Mouse (Mus musculus): ENCODE measurements at regions not wholly inside any gene's neighbourhood (a gene's known extent, or its start where the extent isn't known, plus 50 kb on each side); places are given as distances from the start of the nearest gene placed in this dataset.

DNA sequence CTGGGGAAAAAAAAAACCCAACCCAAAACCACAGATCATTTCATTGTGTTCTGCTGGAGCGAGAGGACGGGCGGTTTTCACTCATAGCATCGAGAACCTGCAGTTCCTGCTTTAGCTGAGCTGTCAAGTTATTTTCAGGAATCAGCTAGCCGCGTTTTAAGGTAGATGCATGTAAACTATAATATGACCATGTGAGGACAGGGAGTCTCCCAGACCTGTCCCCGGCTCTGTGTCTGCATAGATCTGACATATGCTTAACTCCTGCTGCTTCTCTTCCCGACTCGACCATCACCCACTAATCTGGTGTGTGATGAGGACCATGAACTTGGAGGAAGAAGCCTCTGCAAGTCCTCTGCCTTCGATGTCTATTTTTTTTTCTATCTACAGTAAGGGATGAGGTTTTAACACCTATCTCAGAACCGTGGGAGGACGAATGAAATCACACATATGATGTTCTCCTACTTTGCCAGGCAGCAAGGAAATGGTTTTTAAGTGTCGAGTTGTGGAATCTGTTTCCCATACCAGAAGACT lies 128.5 kb downstream of the Gm10260 start:
- no peaks in the 10 kb centered on the region for H3K4me1 ChIP-seq
- H3K9ac ChIP-seq, result no peak overlapping the region
- no peak overlapping the region for H3K27ac ChIP-seq
- no peak for ATAC-seq
- no peaks in the 10 kb centered on the region for H3K9me3 ChIP-seq (replicated peaks)
- no peaks in the 10 kb centered on the region for H3K27me3 ChIP-seq (replicated peaks)
- H3K4me2 ChIP-seq, result no peak overlapping the region
- 61% methylated on average over 13 of the region's 13 CpGs for WGBS (ENCODE audit: insufficient replicate concordance)
- H3K36me3 ChIP-seq, result no peaks in the 10 kb centered on the region
- H3K4me3 ChIP-seq, result no peak overlapping the region

GRCm38 (mm10) chr13:97630921-97631320 lies 129.5 kb downstream of the Gm10260 start:
- H3K9me3 ChIP-seq (replicated peaks), result no peaks in the 10 kb centered on the region
- ATAC-seq, result no peak

DNA sequence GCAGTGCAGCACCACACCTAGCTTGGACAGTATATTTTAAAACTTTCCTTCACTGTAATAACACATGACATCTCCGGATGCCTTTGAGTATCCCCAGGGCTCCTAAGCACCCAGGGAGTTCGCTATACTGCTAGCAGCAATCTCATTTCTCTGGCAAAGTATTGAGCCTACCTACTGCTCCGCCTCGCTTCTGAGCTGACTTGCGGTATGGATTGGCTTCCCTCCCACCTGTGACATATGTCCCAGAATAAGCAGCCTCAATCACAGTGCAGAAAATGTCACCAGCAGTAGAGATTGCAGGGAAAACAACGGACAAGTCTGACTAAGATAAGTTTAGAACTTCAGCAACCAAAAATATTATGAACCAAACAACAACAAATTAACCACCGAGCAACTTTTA lies 131.8 kb downstream of the Gm10260 start:
- H3K36me3 ChIP-seq, result no peaks in the 10 kb centered on the region
- no peak overlapping the region for H3K4me2 ChIP-seq
- no peaks in the 10 kb centered on the region for H3K9me3 ChIP-seq (replicated peaks)
- WGBS (ENCODE audit: insufficient replicate concordance), result 74% methylated on average over 7 of the region's 7 CpGs
- ATAC-seq, result no peak
- no peak overlapping the region for H3K9ac ChIP-seq
- H3K4me3 ChIP-seq, result no peak overlapping the region
- H3K27me3 ChIP-seq (replicated peaks), result 0 out of 2 replicates have a peak, but pooled peaks cover 3% of the 10 kb centered on the region
- H3K27ac ChIP-seq, result no peak overlapping the region
- H3K4me1 ChIP-seq, result no peaks in the 10 kb centered on the region

More at GRCm38 (mm10) chr13:97630921-97631320, 129.5 kb downstream of the Gm10260 start:
- Histone ChIP-seq H3K27me3 (replicated peaks) (0 out of 2 replicates have a peak, but pooled peaks cover 2% of the 10 kb centered on the region), H3K4me1 (no peaks in the 10 kb centered on the region), H3K36me3 (no peaks in the 10 kb centered on the region), H3K4me3 (no peak overlapping the region), H3K9ac (no peak overlapping the region), H3K27ac (no peak overlapping the region), H3K4me2 (no peak overlapping the region)
- 65% methylated on average over 5 of the region's 5 CpGs for WGBS (ENCODE audit: insufficient replicate concordance)

GRCm38 (mm10) chr13:97627247-97627646 lies 133.2 kb downstream of the Gm10260 start:
- no peaks in the 10 kb centered on the region for H3K9me3 ChIP-seq (replicated peaks)
- H3K4me3 ChIP-seq, result no peak overlapping the region
- H3K4me2 ChIP-seq, result no peak overlapping the region
- no peak overlapping the region for H3K27ac ChIP-seq
- no peak overlapping the region for H3K9ac ChIP-seq
- WGBS (ENCODE audit: insufficient replicate concordance), result 62% methylated on average over 10 of the region's 10 CpGs
- H3K36me3 ChIP-seq, result no peaks in the 10 kb centered on the region
- 0 out of 2 replicates have a peak, but pooled peaks cover 3% of the 10 kb centered on the region for H3K27me3 ChIP-seq (replicated peaks)
- H3K4me1 ChIP-seq, result no peaks in the 10 kb centered on the region
- ATAC-seq, result no peak

- 0 out of 2 replicates have a peak, but pooled peaks cover 3% of the 10 kb centered on the region for H3K27me3 ChIP-seq (replicated peaks)
- no peak overlapping the region for H3K27ac ChIP-seq
- no peak for ATAC-seq
- H3K4me3 ChIP-seq, result no peak overlapping the region
- no peaks in the 10 kb centered on the region for H3K36me3 ChIP-seq
- no peaks in the 10 kb centered on the region for H3K9me3 ChIP-seq (replicated peaks)
- H3K9ac ChIP-seq, result no peak overlapping the region
- H3K4me2 ChIP-seq, result no peak overlapping the region
- H3K4me1 ChIP-seq, result no peaks in the 10 kb centered on the region
- 36% methylated on average over 5 of the region's 5 CpGs for WGBS (ENCODE audit: insufficient replicate concordance)
These were observed 133.6 kb downstream of the Gm10260 start for GRCm38 (mm10) chr13:97626786-97627185.

DNA sequence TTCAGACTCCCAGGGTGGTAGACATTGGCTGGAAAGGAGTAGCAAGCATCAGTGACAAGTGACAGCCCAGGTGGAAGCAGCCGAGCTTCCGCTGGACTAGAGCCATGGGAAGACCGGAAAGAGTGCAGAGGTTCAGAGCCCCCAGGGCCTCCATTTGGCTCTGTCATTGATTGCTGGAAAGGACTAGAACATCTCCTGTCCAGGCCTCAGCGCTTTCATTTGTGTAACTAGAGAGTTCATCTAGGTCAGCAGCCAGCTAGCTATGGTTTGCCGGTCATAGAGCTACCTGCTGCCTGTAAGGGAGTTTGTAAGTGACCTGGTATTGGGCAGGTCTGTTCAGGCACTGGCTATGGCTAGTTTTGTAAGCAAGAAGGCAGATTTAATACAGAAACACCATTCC lies 134.3 kb downstream of the Gm10260 start:
- no peak overlapping the region for H3K4me2 ChIP-seq
- no peaks in the 10 kb centered on the region for H3K9me3 ChIP-seq (replicated peaks)
- no peaks in the 10 kb centered on the region for H3K4me1 ChIP-seq
- no peak overlapping the region for H3K9ac ChIP-seq
- H3K27me3 ChIP-seq (replicated peaks), result 0 out of 2 replicates have a peak, but pooled peaks cover 3% of the 10 kb centered on the region
- no peak for ATAC-seq
- H3K27ac ChIP-seq, result no peak overlapping the region
- WGBS (ENCODE audit: insufficient replicate concordance), result 79% methylated on average over 5 of the region's 5 CpGs
- no peak overlapping the region for H3K4me3 ChIP-seq
- H3K36me3 ChIP-seq, result no peaks in the 10 kb centered on the region

- 65% methylated on average over 4 of the region's 4 CpGs for WGBS (ENCODE audit: insufficient replicate concordance)
- no peak overlapping the region for H3K27ac ChIP-seq
These were observed 135.0 kb downstream of the Gm10260 start for GRCm38 (mm10) chr13:97625391-97625790.

GRCm38 (mm10) chr13:97618190-97618586 lies 142.2 kb downstream of the Gm10260 start:
- H3K4me3 ChIP-seq, result no peak overlapping the region
- H3K27me3 ChIP-seq (replicated peaks), result no peaks in the 10 kb centered on the region
- no peaks in the 10 kb centered on the region for H3K9me3 ChIP-seq (replicated peaks)
- no peaks in the 10 kb centered on the region for H3K36me3 ChIP-seq
- WGBS (ENCODE audit: insufficient replicate concordance), result 66% methylated on average over 6 of the region's 6 CpGs
- H3K4me2 ChIP-seq, result no peak overlapping the region
- H3K9ac ChIP-seq, result no peak overlapping the region
- H3K4me1 ChIP-seq, result peaks cover 6% of the 10 kb centered on the region; the same call in 1 of the 2 replicates
- no peak for ATAC-seq
- no peak overlapping the region for H3K27ac ChIP-seq

More at GRCm38 (mm10) chr13:97625391-97625790, 135.0 kb downstream of the Gm10260 start:
- Histone ChIP-seq H3K9ac (no peak overlapping the region), H3K9me3 (replicated peaks) (no peaks in the 10 kb centered on the region), H3K4me1 (no peaks in the 10 kb centered on the region), H3K4me2 (no peak overlapping the region), H3K27me3 (replicated peaks) (0 out of 2 replicates have a peak, but pooled peaks cover 3% of the 10 kb centered on the region), H3K36me3 (no peaks in the 10 kb centered on the region), H3K4me3 (no peak overlapping the region)
- ATAC-seq, result no peak

GRCm38 (mm10) chr13:97617511-97618189 lies 142.8 kb downstream of the Gm10260 start:
- H3K9ac ChIP-seq, result no peak overlapping the region
- no peaks in the 10 kb centered on the region for H3K27me3 ChIP-seq (replicated peaks)
- ATAC-seq, result no peak
- H3K9me3 ChIP-seq (replicated peaks), result no peaks in the 10 kb centered on the region
- no peaks in the 10 kb centered on the region for H3K36me3 ChIP-seq
- no peak overlapping the region for H3K4me2 ChIP-seq
- H3K4me1 ChIP-seq, result peaks cover 6% of the 10 kb centered on the region; the same call in 1 of the 2 replicates
- H3K27ac ChIP-seq, result no peak overlapping the region
- 53% methylated on average over 13 of the region's 13 CpGs for WGBS (ENCODE audit: insufficient replicate concordance)
- no peak overlapping the region for H3K4me3 ChIP-seq

GRCm38 (mm10) chr13:97616919-97617318 lies 143.5 kb downstream of the Gm10260 start:
- H3K4me1 ChIP-seq, result peaks cover 6% of the 10 kb centered on the region; the same call in 1 of the 2 replicates
- H3K27me3 ChIP-seq (replicated peaks), result no peaks in the 10 kb centered on the region
- ATAC-seq, result no peak
- no peaks in the 10 kb centered on the region for H3K9me3 ChIP-seq (replicated peaks)
- H3K4me3 ChIP-seq, result no peak overlapping the region
- no peak overlapping the region for H3K4me2 ChIP-seq
- no peak overlapping the region for H3K27ac ChIP-seq
- H3K36me3 ChIP-seq, result no peaks in the 10 kb centered on the region
- no peak overlapping the region for H3K9ac ChIP-seq

- H3K36me3 ChIP-seq, result no peaks in the 10 kb centered on the region
- no peak overlapping the region for H3K9ac ChIP-seq
- H3K27ac ChIP-seq, result no peak overlapping the region
- no peak overlapping the region for H3K4me3 ChIP-seq
- no peaks in the 10 kb centered on the region for H3K9me3 ChIP-seq (replicated peaks)
- no peaks in the 10 kb centered on the region for H3K27me3 ChIP-seq (replicated peaks)
- WGBS (ENCODE audit: insufficient replicate concordance), result 25% methylated on average over 11 of the region's 11 CpGs
- no peak overlapping the region for H3K4me2 ChIP-seq
- no peaks in the 10 kb centered on the region for H3K4me1 ChIP-seq
- no peak for ATAC-seq
These were observed 153.2 kb downstream of the Gm10260 start for GRCm38 (mm10) chr13:97607221-97607723.

GRCm38 (mm10) chr13:97604451-97604850 lies 156.0 kb downstream of the Gm10260 start:
- H3K27me3 ChIP-seq (replicated peaks), result no peaks in the 10 kb centered on the region
- no peak overlapping the region for H3K27ac ChIP-seq
- no peak overlapping the region for H3K4me2 ChIP-seq
- H3K4me1 ChIP-seq, result no peaks in the 10 kb centered on the region
- no peak overlapping the region for H3K9ac ChIP-seq
- WGBS (ENCODE audit: insufficient replicate concordance), result 62% methylated on average over 3 of the region's 3 CpGs
- no peaks in the 10 kb centered on the region for H3K9me3 ChIP-seq (replicated peaks)
- no peak overlapping the region for H3K4me3 ChIP-seq
- no peaks in the 10 kb centered on the region for H3K36me3 ChIP-seq
- ATAC-seq, result no peak

Measured in liver, embryonic 12.5 days (tissue).